8 mouse cellular contexts compared by ENCODE assay signal in the genomic region with DNA sequence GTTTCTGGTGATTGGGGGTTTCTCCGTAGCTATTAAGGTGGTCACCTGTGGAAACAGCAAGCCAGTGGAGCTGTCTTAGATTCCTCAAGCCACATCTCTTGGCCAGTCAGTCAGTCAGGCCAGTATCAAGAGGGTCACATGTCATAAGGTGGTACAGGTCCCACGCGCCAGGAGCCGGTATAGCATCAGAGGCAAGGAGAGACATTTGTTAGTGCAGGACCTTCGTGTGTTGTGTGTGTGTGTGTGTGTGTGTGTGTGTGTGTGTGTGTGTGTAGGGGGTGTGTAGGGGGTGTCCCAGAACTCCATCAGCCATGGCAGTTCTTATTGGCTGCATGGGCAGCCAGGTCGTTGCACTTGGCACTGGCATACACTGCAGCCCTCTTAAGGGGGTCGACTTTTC. TPM values are rescaled to one million over a fixed set of nuclear protein-coding genes. Genes with fewer than 3 reads are reported as not detected.
DNase-seq lines count a peak whose midpoint lies in the region; ATAC-seq and TF ChIP-seq lines count a peak whose summit lies in the region.
"Had no signal": no experiment of that assay in that cellular context is flagged by ENCODE, and none has a peak within 500 bp of the region (broad histone marks: within the 10 kb centered on the region; RNA-seq: fewer than 3 reads in every experiment).

No protein-coding gene starts in this region.

- H3K4me2 ChIP-seq in lung, embryonic 15.5 days, result peak overlapping the region; percentile 50
- H3K4me2 ChIP-seq in forebrain, embryonic 12.5 days, result peak overlapping the region; percentile 39
- H3K4me2 ChIP-seq in limb, embryonic 12.5 days, result peak overlapping the region; percentile 52

- DNase-seq in lung, postnatal 36 days, result no peak
- DNase-seq in layer of hippocampus, adult 9-11 months, result no peak
- DNase-seq in retina, postnatal 1 day, result no peak

- WGBS in lung, embryonic 15.5 days, result 73% methylated on average over 7 of the region's 7 CpGs
- WGBS in forebrain, embryonic 12.5 days, result 89% methylated on average over 7 of the region's 7 CpGs
- 90% methylated on average over 7 of the region's 7 CpGs for WGBS in limb, embryonic 12.5 days
- 83% methylated on average over 7 of the region's 7 CpGs for WGBS in small intestine, adult 2 months

- H3K27ac ChIP-seq in lung, embryonic 15.5 days, result no peak overlapping the region
- H3K27ac ChIP-seq in forebrain, embryonic 12.5 days, result no peak overlapping the region
- no peak overlapping the region for H3K27ac ChIP-seq in limb, embryonic 12.5 days
- H3K27ac ChIP-seq in small intestine, adult 2 months (ENCODE audit: insufficient read depth, low read depth, low read length), result peak overlapping the region; percentile 48; the same call in 1 of the 2 replicates

- H3K4me1 ChIP-seq in lung, embryonic 15.5 days, result peaks cover 31% of the 10 kb centered on the region
- H3K4me1 ChIP-seq in forebrain, embryonic 12.5 days, result peaks cover 45% of the 10 kb centered on the region
- peaks cover 31% of the 10 kb centered on the region for H3K4me1 ChIP-seq in limb, embryonic 12.5 days (replicated peaks)
- H3K4me1 ChIP-seq in small intestine, adult 2 months (ENCODE audit: control insufficient read depth, insufficient read depth, insufficient read length, low read length), result peaks cover 27% of the 10 kb centered on the region

- peak overlapping the region; percentile 10; the same call in 1 of the 2 replicates for H3K9ac ChIP-seq in lung, embryonic 15.5 days
- peak overlapping the region; percentile 38; the same call in 1 of the 2 replicates for H3K9ac ChIP-seq in forebrain, embryonic 12.5 days
- no peak overlapping the region for H3K9ac ChIP-seq in limb, embryonic 12.5 days (replicated peaks)

- no peaks in the 10 kb centered on the region for H3K9me3 ChIP-seq in lung, embryonic 15.5 days
- no peaks in the 10 kb centered on the region for H3K9me3 ChIP-seq in forebrain, embryonic 12.5 days
- no peaks in the 10 kb centered on the region for H3K9me3 ChIP-seq in limb, embryonic 12.5 days

- TF ChIP-seq CTCF in small intestine, adult 2 months (IDR thresholded peaks at IDR 0.05; ENCODE audit: extremely low read depth, insufficient read length, insufficient replicate concordance, low read depth, low read length), result no peak

- H3K36me3 ChIP-seq in lung, embryonic 15.5 days, result no peaks in the 10 kb centered on the region
- H3K36me3 ChIP-seq in forebrain, embryonic 12.5 days (replicated peaks), result no peaks in the 10 kb centered on the region
- no peaks in the 10 kb centered on the region for H3K36me3 ChIP-seq in limb, embryonic 12.5 days
- H3K36me3 ChIP-seq in small intestine, adult 2 months (ENCODE audit: control insufficient read depth, insufficient read depth, low read length), result no peaks in the 10 kb centered on the region

- peak overlapping the region; percentile 95 for H3K4me3 ChIP-seq in lung, embryonic 15.5 days
- H3K4me3 ChIP-seq in forebrain, embryonic 12.5 days (replicated peaks), result peak overlapping the region; percentile 78
- peak overlapping the region; percentile 91 for H3K4me3 ChIP-seq in limb, embryonic 12.5 days (replicated peaks)
- peak overlapping the region; percentile 10 for H3K4me3 ChIP-seq in small intestine, adult 2 months (ENCODE audit: low read depth, low read length)

- ATAC-seq in lung, embryonic 15.5 days (ENCODE audit: borderline replicate concordance, extremely low read depth, low FRiP score, low TSS enrichment), result no peak
- ATAC-seq in forebrain, embryonic 12.5 days (ENCODE audit: low FRiP score), result no peak
- ATAC-seq in limb, embryonic 12.5 days (ENCODE audit: insufficient number of reproducible peaks, insufficient read depth, low FRiP score, low TSS enrichment, low read depth), result no peak

- TF ChIP-seq POLR2A in small intestine, adult 2 months (IDR thresholded peaks at IDR 0.05; ENCODE audit: low read depth, low read length), result no peak

- no peaks in the 10 kb centered on the region for H3K27me3 ChIP-seq in lung, embryonic 15.5 days
- no peaks in the 10 kb centered on the region for H3K27me3 ChIP-seq in forebrain, embryonic 12.5 days
- no peaks in the 10 kb centered on the region for H3K27me3 ChIP-seq in limb, embryonic 12.5 days
- no peaks in the 10 kb centered on the region for H3K27me3 ChIP-seq in small intestine, adult 2 months (ENCODE audit: control insufficient read depth, insufficient read depth, low read length)

RNA-seq across cellular contexts. Expression of a gene that starts 1.3 kb away (rescaled TPM):
- polyA plus RNA-seq in lung, embryonic 15.5 days (2015; fragmentation: Nextera tagmentation; extraction: Ambion mirVana), result 9.0 and 10.6 TPM in 2 replicates
- polyA plus RNA-seq in forebrain, embryonic 12.5 days (2016; fragmentation: Nextera tagmentation; extraction: Ambion mirVana), result 8.4 and 9.2 TPM in 2 replicates
- polyA plus RNA-seq in limb, embryonic 12.5 days (2016; fragmentation: Nextera tagmentation; extraction: Ambion mirVana), result 10.1 and 11.1 TPM in 2 replicates
- polyA plus RNA-seq in small intestine, adult 2 months (2012; rRNA removed), result 23.2 and 42.2 TPM in 2 replicates

RNA-seq across cellular contexts. Expression of a gene that starts 3.0 kb away (rescaled TPM):
- 1.3 TPM in 2 replicates for polyA plus RNA-seq in lung, embryonic 15.5 days (2015; fragmentation: Nextera tagmentation; extraction: Ambion mirVana)
- polyA plus RNA-seq in forebrain, embryonic 12.5 days (2016; fragmentation: Nextera tagmentation; extraction: Ambion mirVana), result 2.2 and 2.4 TPM in 2 replicates
- polyA plus RNA-seq in limb, embryonic 12.5 days (2016; fragmentation: Nextera tagmentation; extraction: Ambion mirVana), result 1.5 and 1.9 TPM in 2 replicates
- 0.48 TPM in 1 of 2 replicates, not detected in the other for polyA plus RNA-seq in small intestine, adult 2 months (2012; rRNA removed)

RNA-seq across cellular contexts. Expression of a gene that starts 23.1 kb away (rescaled TPM):
- polyA plus RNA-seq in lung, embryonic 15.5 days (2015; fragmentation: Nextera tagmentation; extraction: Ambion mirVana), result not detected in 2 replicates
- polyA plus RNA-seq in forebrain, embryonic 12.5 days (2016; fragmentation: Nextera tagmentation; extraction: Ambion mirVana), result not detected in 2 replicates
- polyA plus RNA-seq in limb, embryonic 12.5 days (2016; fragmentation: Nextera tagmentation; extraction: Ambion mirVana), result not detected in 2 replicates
- 0.96 and 0.99 TPM in 2 replicates for polyA plus RNA-seq in small intestine, adult 2 months (2012; rRNA removed)
- polyA plus RNA-seq: gonadal fat pad, adult 2 months had no signal

RNA-seq across cellular contexts. Expression of a gene that starts 25.5 kb away (rescaled TPM):
- polyA plus RNA-seq in lung, embryonic 15.5 days (2015; fragmentation: Nextera tagmentation; extraction: Ambion mirVana), result 1.4 and 2.2 TPM in 2 replicates
- 0.09 and 0.24 TPM in 2 replicates for polyA plus RNA-seq in forebrain, embryonic 12.5 days (2016; fragmentation: Nextera tagmentation; extraction: Ambion mirVana)
- 0.61 and 0.68 TPM in 2 replicates for polyA plus RNA-seq in limb, embryonic 12.5 days (2016; fragmentation: Nextera tagmentation; extraction: Ambion mirVana)
- 2.3 and 5.5 TPM in 2 replicates for polyA plus RNA-seq in small intestine, adult 2 months (2012; rRNA removed)

RNA-seq across cellular contexts. Expression of a gene that starts 36.7 kb away (rescaled TPM):
- polyA plus RNA-seq in lung, embryonic 15.5 days (2015; fragmentation: Nextera tagmentation; extraction: Ambion mirVana), result 9.3 and 9.5 TPM in 2 replicates
- 18.7 and 19.4 TPM in 2 replicates for polyA plus RNA-seq in forebrain, embryonic 12.5 days (2016; fragmentation: Nextera tagmentation; extraction: Ambion mirVana)
- 16.3 and 17.0 TPM in 2 replicates for polyA plus RNA-seq in limb, embryonic 12.5 days (2016; fragmentation: Nextera tagmentation; extraction: Ambion mirVana)
- polyA plus RNA-seq in small intestine, adult 2 months (2012; rRNA removed), result 37.4 and 108 TPM in 2 replicates

Comparison
In these comparisons a context has a peak if more than half of its experiments do, and no peak if none do; other contexts are left out.
1. H3K4me3 ChIP-seq: peak in every context shown above with its lines; median percentile 95 in lung, embryonic 15.5 days; 91 in limb, embryonic 12.5 days; 78 in forebrain, embryonic 12.5 days; 10 in small intestine, adult 2 months.